Mouse (Mus musculus): ENCODE results near the gene Mmp11.

The Mmp11 gene

DNA sequence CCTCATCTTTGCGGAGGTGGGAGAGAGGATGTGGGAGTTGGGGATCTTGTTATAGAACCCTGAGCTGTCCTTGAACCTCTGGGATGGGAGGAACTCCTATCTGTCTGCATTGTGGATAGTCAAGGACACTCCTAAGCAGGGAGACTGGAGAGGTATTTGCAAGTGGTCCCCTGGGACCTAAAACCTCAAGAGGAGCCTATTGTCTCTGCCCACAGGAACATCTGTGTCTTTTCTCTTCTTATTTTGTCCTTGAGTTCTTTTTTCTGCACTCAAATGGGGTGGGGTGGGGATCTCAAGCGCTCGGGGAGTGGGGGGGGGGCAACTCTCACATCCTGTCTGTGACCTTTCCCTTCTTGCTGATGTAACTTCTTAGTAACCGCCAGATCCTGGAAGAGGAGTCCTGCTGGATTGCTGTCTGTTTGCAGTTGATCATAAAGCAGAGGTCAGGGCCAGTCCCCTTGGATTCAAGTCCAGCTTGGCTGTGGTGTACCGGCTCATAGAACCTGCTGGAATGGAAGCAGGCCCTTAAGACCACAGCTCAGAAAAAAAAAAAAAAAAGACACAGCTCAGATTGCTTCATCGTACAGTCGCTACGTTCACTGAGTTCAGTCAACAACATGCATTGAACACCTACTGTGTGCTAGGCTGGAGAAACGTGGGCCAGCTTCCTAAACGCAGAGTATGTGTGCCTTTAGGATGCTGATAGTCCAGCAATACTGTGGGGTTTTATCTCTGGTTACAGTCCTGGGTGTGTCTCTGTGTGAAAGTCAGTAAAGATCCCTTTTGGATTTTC is 1.8 kb upstream of the Mmp11 start:
- DNase-seq: no peak

DNA sequence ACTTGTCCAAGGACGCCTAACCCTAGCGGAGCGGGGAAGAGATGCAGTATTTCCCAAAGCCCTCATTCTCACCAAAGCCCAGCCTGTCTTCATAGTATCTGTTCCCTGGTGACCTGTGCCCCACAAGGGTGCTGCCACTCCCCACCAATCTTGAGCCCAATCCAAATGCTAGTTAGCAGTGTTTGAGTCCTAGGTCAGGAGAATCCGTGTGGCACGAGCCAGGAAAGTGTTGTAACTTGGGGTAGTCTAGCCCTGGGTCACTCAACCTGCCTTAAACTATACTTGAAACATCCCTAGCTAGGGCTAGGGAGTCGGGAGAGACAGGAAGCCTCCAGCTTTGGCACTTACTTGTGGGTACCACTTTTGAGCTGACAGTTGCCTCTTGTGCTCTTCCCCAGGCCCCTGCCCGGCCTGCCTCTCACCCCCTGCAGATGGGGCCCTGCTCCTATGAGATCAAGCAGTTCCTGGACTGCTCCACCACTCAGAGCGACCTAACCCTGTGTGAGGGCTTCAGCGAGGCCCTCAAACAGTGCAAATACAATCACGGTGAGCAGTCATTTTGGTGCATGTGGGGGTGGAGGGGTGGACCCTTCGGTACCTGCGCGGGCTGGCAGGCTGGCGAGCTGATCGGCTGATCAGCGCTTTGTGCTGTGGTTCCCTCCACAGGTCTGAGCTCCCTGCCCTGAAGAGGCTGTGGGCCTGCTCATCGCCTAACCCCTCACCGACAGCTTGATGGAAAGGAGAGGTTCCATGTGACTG is 792 bp upstream of the Mmp11 start:
- DNase-seq: no peak

DNA sequence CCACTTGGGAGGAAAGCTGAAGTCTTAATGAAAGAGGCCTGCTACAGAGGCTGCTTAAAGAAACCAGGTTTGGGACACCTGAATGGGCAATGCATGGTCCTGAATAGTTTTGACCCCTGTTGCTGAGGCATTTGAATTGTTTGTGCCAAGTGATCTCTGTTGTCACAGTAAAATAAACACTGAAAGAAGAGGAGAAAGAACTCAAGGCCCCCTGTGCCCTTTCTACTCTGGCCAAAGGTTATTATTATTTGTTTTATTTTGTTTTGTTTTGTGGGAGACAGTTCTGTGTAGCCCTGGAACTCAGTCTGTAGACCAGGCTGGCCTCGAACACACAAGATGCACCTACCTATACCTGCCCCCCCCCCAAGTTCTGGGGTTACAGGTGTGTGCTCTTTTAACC is 1.3 kb downstream of the Mmp11 start:
- no peak for DNase-seq

DNA sequence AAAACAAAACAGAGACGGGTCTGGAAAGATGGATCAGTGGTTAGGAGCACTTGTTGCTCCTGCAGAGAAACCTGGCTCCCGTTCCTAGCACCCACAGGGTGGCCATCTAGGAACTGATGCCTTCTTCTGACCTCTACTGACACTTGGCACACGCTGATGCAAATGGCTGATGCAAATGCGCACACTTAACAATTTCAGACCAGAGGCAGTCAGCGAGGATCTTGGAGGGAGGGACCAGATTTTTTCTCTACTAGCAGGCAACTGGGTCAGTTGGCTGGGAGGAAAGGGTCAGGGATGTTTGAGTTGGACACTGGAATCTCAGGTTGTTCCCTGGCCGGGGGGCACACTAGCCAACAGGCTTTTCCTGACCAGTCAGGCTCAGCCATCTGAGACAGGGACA is 3.4 kb downstream of the Mmp11 start, which contains the start of gene Chchd10:
Gene Chchd10, plus strand, starts transcription at position 240 of the 400 bp plus-strand sequence.
- DNase-seq: no peak

DNA sequence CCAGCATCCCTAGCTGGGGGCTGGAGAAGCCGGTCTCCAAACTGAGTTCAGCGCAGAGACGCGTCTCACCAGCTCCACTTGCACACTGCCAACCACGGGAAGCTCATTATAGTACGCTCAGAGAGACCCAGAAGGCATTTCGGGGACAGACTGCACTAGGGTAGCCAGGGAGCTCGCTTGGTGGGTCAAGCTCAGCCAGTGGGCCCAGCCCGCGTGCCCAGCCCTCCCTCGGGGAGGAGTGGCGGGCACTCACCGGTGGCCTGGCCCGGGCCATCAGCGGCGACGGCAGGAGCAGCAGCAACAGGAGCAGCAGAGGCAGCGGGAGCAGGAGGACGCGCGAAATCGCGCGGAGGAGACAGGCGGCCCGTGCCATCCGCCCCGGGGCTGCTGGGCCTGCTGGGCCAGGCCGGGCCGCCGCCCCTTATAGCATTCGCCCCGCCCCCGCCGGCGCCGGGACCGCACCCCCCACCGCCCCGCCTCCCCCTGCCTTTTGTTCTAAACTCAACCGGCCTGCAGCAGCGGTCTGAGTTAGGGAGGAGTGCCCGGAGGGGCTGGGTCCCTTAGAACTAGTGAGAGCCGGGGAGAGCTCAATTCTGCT is 4.1 kb downstream of the Mmp11 start:
- DNase-seq: no peak

DNA sequence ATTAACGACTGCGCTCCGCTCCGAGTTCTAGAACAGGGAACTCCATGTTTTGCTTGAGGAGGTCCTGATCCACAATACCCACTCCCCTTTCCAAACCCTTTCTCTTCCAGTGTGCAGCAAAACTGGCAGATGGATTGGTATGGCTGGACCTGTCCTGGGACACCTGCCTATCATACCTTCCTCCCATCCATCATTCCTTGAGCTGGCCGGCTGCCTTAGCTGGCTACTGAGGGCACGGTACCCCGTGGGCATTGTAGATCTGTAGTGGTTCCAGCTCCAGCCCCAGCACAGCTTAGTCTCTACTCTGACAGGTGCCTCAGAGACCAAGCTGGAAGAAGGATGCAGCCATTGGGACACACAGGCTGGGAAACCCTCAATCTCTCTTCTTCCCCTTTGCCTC is 5.0 kb downstream of the Mmp11 start:
- no peak for DNase-seq

DNA sequence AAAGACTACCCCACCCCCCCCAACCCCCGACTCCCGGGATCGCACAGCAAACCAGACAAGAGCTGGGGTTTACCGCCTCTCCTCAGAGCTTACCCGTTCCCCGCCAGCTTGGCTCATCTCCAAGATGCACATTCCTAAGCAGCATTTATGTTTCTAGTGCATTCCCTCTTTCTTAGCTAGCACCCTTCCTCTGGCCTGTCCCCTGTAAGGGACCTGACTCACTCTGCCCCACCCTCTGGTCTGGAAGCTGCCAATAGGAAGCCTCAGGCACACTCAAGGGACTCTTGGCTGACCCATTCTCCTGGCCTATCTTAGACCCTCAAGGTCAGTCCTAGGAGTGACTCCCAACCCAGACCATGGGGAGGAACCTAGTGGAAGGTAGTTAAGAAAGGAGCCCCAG is 6.0 kb downstream of the Mmp11 start:
- DNase-seq: no peak

DNA sequence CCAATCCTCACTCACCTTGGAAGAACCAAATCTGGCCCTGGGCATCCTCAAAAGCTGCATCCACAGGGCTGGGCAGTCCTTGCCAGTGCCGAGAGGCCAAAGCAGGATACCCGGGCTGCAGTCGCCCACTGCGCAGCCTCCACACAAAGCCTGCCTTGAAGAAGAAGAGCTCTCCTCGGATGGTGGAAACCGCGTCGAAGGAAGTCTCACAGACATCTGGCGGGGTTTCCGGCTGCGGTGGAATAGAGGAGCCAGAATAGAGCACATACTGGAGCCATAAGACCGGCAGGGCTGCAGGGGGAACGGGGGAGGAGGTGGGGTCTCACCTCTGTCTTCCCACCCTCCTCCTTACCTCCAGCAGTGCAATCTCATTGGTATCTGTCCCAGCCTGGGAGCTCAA is 9.9 kb downstream of the Mmp11 start:
- DNase-seq: no peak

DNA sequence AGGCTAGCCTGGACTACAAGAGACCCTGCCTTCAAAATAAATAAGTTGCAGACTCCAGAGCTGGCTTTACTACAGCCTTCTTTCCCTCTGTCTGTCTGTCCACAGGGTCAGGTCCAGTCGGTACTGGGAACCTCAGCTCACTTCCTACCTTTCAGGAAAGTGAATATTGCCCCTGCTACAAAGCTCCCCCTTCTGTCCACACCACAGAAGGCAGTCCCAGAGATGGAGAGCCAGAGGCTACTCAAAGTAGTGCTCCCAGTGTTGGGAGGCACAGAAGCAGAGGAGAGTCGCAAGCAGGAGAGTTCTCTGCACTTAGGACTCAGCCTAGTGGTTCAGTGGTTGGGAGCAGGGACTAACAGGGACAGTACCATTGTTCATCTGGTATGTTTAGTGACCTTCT is 12.0 kb downstream of the Mmp11 start:
- no peak for DNase-seq

DNA sequence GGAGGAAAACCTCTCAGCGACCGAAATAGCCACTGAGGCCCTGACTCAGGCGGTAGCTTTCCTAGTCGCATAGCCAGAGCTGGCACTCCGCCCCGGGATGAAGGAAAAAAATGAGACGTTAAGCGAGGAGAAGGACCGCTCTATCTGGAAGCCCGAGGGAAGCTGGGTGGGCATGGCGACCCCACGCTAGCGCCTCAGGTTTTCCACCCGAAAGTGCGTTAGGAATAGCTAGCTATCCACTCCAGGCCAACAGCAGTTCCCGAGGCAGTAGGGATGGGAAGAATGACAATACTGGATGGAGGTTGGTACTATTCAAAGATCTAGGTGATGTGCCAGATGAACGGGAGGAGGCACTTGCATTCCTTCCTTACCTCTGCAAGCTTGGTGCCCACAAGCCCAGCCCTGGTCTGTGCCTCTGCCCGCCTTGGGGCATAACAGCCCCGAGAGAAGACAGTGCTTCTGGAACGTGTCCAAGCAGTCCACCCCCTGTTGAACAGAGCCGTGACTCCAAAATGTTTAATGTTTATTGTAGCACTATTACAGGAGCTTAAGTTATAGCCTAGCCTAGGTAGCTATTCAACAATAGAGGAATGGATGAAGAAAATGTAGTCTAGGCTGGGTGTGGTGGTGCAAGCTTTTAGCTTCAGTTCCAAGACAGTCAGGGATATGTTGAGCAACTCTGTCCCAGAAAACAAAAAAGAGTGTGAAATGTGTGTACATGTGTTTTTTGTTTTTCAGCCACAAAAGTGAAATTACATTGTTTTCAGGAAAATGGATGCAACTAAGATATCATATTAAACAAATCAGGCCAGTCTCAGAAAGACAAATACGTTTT is 14.4 kb downstream of the Mmp11 start:
- no peak for DNase-seq

DNA sequence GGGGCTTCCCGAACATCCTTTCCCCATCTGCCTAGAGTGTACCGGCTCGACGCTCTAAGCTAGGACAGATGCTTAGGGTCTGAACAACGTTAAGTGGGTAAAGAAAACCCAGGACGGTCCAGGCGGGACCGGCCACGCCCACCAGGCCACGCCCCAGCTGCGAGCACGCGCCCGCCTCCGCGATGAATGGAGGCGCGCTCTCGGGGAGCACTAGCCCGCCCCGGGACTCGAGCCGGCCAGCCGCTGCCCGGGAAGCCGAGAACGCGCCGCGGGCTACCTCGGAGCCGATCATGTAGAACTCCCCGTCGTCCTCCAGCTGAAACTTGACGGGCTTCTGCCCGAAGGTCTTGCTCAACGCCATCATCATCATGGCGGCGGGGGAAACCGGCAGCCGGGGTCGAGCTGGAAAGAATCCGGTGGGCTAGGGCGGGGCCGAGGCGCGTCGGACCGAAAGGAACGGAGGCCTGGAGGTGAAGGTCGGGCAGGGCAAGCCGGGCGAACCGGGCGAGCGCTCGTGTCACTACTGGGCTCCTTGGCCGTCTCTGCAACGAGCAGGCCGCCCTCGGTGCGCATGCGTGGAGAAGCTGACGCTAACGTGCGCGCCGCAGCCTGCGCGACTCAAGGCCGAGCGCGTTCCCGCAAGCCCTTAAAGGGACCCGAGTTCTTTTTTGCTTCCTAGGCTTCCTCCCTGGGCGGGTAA is 15.1 kb downstream of the Mmp11 start, which contains the start of gene Smarcb1:
Gene Smarcb1, minus strand, starts transcription at position 592 of the 700 bp plus-strand sequence.
- peak; percentile 96 for DNase-seq

DNA sequence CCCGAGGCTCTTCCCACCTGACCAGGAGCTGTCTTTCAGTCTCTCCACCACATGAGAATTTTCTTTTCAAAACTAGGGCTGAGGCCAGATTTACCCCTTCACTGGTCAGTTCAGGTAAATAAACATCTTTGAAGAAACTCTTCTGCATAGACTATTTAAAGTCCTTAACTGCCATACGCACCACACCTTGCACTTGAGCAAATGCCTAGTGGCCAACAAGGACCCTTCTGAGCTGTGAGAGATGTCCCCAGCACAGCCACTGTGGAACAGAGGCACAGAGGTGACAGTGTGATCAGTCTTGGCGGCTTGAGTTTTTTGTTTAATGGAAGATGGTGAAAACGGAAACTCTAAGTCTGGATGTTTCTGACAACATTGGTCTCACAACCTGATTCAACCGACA is 17.3 kb downstream of the Mmp11 start:
- no peak for DNase-seq

DNA sequence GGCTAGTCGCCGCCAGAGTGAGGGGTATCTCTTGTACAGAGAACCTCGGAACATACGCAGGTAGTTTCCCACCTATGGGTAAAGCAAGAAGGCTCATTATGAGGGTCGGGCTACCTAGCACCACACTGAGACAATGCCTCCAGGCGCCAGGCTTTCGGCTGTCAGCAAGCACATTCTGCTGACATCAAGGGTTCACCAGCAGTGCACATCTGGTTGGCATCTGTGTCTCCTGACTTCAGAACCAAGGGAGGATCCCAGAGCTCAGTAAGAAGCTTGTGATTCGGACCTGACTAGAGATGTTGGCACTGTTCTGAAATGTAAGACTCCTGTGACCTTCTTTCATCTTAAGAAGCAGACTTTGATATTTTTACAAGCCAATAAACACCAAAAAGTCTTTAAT is 19.5 kb downstream of the Mmp11 start:
- DNase-seq: no peak

DNA sequence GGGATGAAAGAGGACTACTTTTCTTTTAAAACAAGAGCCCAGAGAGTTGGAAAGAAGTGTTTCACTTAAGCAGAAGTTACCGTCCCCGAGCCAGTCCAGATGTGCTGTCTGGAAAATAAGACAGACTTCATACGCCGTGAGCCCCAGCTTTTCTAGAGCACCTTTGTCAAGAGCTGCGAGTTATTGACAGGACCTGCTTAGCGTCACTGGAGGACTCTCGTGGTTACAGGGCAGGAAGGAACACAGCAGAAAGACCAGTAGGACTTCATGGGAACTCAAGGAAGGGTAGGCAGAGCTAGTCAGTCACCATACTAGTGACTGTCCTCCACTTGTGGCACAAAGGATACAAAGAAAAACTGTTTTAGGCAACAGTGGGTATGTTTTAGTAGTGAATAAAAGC is 20.7 kb downstream of the Mmp11 start:
- no peak for DNase-seq

DNA sequence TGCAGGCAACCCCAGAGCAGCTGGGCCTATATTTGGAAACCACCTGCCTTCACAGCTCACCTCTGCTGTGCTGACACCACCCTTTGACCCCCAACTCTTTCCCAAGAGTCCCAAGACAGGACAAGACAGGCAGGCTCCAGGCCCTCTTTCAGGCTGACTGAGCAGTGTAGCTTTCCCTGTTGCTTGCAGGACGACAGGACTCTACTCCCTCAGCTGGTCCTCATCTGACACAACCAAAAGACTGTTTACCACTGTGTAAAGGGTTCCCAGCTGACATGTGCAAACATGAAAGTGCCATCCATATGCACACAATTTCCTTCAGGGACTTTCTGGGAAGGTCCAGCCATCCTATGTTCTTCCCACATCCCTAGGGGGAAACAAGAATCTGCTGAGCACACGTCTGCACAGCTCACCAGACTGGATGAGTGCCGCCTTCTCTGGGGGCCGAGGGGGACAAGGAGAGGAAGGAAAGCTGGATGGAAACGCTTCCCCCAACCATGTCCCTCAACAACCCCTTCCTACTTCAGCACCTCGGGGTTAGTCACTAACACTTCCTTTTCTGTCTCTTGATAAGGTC is 23.2 kb downstream of the Mmp11 start:
- no peak for DNase-seq

DNA sequence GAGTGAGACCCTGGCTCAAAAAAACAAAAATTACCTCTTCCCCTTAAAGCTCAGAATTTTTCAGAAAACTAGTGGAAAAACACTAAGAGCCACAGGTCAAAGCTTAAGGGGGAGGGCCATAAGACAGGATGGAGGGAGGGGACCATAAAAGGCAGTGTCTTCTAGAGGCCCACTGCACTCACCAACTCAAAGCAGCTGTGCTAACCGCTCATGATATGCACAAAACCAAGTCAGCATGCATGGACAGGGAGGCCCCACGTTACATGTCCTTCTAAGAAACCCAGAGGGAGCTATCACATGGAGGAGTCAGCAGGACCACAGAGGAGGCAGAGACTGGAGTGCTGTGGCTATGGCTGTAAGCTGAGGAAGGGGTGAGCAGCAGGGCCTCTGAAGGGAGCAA is 25.6 kb downstream of the Mmp11 start:
- DNase-seq: no peak

DNA sequence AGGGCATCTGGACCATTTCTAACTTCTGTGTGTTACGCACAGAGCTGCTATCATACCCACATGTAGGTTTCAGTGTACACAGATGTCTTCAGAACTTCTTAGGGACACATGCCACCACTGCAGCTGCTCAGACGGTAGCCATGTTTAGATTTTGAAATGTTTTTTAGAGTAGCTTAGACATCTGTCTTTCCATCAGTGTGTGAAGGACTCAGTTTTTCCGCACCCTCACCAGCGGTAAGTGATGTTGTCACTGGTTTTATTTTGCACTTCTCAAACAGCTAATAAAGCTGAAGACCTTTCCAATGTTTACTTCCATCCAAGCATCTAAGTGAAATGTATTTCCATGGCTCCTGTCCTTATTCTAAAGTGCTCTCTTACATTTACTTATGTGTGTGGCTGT is 29.4 kb downstream of the Mmp11 start:
- no peak for DNase-seq

DNA sequence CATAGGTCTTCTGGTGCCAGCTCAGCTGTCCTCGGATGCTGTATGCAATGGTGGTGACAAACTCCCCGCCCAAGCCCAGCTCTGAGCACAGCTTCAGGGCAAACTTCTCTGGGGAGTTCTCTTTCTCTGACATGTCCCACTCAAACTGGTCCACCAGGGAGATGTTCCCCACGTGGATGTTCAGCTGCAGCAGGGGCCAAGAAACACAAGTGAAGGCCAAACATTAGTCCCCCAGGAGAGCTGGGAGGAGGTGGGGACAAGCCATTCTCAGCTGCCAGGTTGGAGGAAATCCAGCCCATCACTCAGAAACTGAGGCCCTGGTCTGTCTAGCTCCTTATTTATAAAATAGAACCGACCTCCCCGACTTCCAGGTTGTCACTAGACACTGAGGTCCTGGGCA is 31.9 kb downstream of the Mmp11 start:
- DNase-seq: no peak

DNA sequence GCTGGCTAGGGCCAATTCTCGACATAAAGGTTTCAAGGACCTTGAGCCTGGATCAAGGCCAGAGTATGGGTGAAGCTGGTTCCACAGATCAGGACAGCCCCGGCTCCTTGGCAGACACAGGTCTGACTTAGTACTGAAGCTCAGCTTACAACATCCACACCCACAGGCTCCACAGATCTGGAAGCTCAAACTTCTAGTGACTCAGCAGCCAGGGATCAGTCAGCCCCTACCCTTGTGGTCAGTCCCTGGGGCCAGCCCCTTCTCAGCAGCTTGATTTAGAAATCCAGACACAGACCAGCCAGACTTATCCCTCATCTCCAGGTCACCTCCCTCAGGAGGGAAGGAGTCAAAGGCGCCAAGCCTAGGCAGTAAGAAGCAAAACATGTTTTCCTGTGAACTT is 37.5 kb downstream of the Mmp11 start:
- DNase-seq: peak; percentile 24

DNA sequence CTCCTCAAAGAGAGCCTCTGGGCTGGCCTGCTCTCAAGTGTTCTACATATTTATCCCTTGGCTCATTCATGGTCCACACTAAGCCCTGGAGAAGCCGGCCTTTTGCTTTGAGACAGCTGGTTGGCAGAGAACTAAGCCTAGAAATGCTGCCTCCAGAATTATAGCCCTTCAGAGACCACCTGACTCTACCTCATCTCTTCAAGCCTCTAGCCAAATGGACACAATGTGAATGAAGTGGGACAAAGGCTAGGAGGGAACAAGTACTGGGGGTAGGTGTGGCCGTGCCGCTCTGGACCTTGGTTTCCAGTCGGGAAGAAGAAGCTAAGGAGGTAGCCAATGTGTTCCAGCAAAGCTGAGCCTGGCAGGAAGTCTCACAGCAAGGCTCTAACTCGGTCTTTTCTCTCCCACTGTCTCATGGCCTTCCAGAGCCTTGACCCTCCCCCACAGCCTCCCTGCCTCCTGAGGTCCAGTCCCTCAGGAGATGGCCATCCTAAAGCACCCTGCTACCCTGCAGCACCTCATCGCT is 38.2 kb downstream of the Mmp11 start:
- no peak for DNase-seq

DNA sequence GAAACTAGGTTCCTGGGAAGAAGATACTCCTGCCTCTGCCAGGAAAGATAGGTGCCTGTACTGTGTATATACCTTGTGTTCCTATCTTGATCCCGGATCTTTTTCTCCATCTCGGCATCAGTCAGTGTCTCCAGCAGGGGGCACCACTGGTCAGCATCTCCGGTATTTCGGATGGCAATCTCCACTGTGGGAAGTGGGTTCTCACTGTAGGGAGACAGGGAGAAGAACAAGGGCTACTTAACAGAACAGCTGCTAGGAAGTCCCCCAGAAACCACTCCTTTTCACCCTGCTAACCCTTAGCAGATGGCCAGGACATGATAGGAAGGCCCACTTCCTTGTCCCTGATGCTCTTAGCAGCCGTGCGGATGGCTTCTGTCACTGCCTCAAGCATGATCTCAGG is 38.9 kb downstream of the Mmp11 start:
- DNase-seq: peak; percentile 68

DNA sequence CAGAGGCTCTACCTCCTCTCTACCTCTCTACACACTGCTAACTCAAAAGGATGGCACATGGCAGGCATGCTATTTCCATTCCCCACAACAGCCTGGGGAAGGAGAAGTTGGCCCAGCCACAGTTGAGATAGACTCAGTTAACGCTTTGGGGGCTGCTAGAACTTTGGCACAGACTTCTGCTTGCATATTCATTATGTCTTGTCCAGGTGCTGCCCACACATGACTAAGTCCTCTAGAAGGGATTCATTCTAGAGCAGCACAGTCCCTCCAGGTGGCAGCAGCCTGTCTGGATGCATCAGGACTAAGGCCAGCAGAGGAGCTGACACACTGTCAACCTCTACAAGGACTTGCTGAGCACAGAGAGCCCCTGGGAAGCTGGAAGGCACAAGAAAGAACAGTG is 40.1 kb downstream of the Mmp11 start:
- DNase-seq: peak; percentile 67

Data from right cerebral cortex, adult 18-20 months (tissue).